Mouse (Mus musculus): Measurements from ENCODE around the gene Cfdp1.

GRCm38 (mm10) chr8:111902080-111902479, 48.0 kb upstream of the Cfdp1 start:
- TF ChIP-seq CTCF (conservative IDR thresholded peaks at IDR 0.05; ENCODE audit: low read length) = no peak
- TF ChIP-seq NANOG (IDR thresholded peaks at IDR 0.05; ENCODE audit: borderline replicate concordance, low read length) = no peak

All from E14TG2a.4 (cell line).